Mouse (Mus musculus) embryo, embryonic 11.5 days (tissue): Measurements from ENCODE around the gene Arl11.
"Not testable (repeated sequence)": the region's sequence is repeated elsewhere in the genome, so short reads cannot be mapped to it uniquely, and the experiment has no call there.

Experiments
- DNase-seq: peaks from one replicate; pipeline ENCODE4 v3.0.0-alpha.2; 2012; ENCODE audit warnings: low read depth, low spot score

The Arl11 gene

DNA sequence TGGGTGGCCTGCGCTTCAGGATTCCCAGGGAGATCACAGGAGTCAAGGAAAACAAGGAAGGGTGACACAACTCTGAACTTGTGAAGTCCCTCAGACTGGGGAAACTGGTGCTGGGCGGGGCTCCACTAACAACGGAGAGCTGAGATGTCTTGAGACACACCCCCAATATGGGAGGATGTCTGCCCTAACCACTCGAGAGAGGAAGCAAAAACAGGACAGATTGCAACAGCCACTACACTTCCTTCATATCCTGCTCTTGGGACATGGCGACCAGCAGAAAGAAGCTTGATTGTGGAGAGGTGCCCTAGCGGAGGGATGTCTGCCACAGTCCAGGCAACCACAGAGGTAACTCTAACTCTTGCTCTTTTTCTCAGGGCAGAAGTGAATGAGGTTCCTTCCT, at the start of gene Arl11:
TSS of gene Arl11 (plus strand) at position 161 of the 400 bp plus-strand sequence.
- no peak for DNase-seq

DNA sequence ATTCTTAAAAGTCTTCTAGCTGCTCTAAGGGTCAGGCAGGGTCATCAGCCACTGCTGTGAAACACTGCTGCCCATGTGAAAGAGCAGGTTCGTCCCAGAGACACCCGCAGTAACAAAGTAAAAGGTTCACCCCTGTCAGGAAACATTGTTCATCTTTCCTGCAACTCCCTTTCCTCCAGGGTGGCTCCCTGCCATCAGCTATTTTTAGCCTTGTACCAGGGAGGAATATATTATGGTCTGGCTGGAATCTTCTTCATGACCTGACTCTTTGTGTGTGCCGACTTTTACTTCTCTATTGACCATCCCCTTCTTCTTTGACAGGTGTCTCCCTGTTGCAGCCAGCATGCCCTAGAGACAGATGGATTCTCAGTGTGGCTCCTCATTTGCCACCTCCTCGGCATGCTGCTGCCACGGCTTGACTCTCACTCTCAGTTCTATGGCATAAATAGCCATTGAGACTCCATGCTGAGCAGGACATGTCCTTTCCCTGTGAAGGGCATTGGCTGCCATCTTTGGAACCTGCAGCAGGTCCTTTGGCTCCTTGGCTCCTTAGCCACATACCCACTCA, 41.6 kb upstream of the Arl11 start:
- no peak for DNase-seq

DNA sequence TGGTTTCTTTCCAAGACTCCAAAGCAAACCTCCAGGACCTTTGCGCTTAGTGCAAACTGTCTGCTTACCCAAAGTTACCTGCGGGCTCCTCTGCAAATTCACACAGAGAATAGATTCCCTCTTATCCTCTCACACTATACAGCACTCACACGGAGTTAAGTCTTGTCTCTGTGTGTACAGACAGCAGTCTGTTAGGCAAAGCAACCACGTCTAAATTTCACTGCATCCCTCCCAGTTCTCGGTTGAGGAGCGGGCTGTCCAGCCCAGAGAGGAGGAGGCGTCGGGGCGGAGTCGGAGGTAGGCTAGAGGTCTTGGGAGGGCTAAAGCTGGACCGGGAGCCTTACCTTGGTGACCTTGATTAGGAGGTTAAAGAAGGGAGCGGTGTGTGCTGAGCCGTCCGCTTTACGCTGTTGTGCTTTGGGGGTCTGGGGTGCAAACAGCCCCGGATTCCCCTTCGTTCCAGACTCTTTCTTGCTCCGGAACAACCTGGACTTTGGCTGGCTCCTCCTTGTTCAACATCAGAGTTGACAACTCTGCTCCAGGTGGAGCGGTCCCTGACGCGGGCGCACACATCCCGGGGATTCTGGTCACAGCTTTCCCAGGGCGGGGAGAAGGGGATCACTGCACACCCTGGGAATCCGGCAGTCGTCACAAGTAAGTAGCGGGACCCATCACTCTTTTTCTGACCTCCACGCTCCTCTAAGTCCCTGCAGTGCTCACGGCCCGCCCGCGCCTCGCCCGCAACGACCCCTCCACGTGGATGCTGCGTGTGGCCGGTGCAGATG, 34.9 kb upstream of the Arl11 start:
- no peak for DNase-seq

DNA sequence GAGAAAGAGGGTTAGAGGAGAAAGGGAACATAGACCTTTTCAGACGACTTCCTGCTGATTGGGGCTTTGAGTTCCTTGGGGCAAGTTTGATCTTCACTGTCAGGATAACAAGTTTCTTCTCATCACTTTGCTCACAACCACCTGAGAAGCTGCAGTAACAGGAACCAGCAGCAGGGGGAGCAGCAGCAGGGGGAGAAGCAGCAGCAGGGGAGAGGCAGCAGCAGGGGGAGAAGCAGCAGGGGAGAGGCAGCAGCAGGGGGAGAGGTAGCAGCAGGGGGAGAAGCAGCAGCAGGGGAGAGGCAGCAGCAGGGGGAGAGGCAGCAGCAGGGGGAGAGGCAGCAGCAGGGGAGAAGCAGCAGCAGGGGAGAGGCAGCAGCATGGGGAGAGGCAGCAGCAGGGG, 32.3 kb upstream of the Arl11 start:
- DNase-seq: no peak

DNA sequence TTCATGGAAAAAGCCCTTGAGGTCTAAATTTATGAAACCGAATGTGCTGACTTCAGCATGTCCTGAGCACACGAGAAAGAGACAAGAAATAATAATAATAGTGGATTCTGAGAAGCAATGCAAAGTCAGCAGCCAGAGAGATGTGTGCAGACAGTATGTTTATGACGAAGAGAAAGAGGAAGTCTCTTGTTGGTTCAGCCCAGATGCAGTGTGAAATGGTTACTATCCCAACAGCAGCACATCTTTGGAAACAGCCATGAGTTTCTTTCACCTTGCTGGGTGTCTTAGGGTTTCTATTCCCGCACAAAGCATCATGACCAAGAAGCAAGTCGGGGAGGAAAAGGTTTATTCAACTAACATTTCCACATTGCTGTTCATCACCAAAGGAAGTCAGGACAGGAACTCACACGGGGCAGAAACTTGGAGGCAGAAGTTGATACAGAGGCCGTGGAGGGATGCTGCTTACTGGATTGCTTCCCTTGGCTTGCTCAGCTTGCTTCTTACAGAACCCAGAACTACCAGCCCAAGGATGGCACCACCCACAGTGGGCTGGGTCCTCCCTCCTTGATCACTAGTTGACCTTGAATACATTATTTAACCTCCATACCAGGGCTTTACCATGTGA, 30.8 kb upstream of the Arl11 start:
- DNase-seq: no peak

DNA sequence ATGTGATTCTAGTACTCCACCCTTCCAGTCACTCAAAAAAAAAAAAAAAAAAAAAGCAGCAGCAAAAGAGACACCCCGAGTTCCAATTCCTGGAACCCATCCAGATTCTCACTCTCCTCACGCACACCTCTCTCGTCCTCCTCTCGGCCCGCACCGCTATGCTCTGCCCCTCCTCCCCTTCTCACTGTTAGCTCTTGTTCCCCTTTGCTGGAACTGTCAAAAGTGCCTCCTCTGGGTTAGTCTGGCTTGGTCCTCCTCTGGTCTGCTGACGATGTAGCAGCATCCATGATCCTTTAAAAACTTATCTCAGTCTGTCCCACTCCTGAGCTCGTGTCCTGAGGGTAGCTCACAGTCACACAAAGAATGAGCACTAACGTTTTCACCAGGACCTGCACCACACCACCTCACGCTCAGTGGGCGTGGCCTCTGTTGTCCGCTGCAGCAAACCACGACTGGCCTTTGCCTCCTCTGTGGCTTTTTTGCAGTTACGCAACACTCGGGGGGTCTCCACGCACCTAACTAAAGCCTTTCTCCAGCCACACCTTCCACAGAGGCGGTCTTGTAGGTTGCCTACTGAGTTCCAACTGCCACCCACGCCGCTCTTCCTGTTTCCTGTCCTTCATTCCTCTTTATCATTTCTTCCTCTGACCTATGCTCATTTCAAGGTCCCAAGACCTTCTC, 20.8 kb upstream of the Arl11 start:
- DNase-seq: no peak

DNA sequence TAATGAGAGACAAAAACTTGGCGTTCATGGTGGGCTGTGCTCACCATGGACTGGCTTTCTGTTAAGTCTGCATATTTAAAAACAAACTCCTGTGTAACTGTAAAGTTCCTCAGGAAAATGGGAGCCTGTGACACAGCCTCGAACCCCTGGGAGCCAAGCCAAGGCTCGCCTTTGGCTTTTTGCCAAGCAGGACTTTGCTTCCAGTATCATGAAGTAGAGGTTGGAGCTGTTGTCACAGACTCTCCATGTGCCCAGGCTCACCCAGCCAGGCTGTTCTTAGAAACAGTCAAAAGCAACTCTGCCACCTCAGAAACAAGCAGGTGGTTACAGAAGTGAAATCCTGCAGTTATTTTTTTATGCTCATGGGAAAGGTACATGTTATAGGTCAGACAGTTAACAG, 18.9 kb upstream of the Arl11 start:
- no peak for DNase-seq

DNA sequence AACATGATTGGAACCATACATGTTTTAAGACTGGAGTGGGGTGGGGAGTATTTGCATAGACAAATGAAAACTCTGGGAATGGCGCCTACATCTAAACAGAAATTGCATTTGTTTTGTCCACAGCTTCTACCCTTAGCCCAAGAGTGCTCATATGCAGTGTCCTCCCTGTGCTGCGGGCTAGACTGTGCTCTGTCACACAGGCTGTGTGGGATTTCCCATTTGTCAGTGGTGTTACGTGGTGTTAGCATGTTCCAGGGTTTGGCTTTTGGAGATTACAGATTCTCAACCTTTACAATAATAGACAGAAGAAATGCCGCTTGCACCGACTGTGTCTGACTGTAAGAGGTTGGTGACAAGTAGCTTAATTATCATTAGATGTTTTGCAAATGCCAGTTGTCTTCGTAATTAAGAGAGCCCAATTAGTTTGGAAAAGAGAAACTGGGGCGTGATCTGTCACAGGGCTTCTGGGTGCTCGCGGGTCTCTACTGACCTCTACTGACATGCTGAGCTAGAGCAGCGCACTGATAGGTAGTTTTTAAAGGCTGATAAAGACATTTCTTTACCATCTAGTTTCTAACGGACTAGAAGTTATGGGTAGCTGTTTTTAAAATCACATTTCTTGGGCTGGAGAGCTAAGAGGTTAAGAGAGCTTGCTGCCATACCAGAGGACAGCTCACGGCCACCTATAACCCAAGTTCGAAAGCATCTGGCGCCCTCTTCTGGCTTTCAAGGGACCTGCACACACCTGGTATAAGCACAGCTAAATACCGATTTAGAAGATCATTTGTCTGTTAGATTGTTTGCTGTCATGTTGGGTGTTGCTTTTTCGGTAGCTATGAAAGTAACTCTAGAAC, 15.4 kb upstream of the Arl11 start:
- DNase-seq: peak; percentile 39

DNA sequence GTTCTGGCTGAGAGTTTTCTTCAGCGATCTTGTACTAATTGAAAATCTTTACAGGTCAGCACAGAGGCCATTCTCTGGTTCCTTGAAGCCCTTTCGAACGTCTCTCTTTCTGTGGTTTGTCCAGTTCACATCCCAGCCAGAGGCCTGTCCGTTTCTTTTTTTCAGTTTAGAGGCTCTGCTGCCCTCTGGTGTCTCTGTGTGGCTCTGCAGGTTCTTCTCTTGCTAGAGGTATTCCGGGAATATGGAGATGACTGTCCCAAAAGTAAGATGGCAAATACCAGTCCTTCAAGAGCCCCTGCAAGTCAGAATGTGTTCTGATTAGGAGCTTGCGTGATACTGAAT, 14.8 kb upstream of the Arl11 start:
- peak; percentile 45 for DNase-seq

DNA sequence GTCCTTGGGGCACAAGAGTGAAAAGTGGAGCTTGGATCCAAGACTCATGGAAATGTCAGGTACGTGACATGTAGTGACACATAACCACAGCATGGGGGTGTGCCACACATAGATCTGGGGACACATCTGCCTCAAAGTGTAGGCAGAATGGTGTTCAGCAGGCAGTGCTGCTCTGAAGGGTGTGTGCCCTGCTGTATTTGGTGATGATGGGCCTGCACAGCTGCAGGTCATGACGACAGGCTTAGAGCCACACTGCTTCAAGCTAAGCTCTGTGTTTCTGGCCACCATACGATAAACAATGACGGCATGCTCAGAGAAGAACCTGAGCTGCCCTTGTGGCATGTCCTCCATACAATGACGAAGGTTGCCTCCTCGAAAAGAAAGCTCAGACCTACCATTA, 9.7 kb upstream of the Arl11 start:
- no peak for DNase-seq

DNA sequence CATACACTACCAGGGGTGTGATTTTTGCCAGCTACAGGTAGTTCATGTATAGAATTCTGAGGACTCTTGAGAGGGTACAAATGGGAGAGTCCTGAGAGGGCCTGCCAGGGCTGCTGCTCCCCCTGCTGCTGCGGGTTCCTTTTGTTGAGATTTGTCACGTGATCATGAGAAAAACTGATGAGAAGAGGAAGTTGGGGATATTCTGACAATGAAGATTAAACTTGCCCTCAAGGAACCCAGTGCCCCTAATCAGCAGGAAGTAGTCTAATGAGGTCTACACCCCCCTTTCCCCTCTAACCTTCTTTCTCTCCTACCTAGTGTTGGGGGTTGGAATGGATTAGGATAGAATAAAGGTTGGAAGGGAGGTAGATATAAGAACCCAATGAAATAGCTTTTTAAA, 8.2 kb upstream of the Arl11 start:
- no peak for DNase-seq

DNA sequence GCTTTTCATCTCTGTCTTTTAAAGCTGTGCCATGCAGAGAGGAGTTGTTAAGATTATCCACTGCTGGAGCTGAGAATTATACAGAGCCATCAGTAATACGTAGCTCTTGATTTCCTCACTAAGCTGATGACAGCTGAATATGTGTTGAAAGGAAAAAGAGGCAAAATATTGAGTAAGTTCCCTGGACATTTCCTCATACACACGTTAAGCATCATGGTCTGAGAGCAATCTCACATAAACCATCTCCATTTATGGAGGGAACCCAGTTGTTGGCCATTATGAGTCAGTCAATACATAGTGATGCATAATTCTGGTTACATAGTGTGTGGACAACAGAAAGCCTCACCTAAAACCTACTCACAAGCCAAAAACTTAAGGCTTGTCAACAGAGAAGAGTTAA, 7.1 kb upstream of the Arl11 start:
- DNase-seq: no peak

DNA sequence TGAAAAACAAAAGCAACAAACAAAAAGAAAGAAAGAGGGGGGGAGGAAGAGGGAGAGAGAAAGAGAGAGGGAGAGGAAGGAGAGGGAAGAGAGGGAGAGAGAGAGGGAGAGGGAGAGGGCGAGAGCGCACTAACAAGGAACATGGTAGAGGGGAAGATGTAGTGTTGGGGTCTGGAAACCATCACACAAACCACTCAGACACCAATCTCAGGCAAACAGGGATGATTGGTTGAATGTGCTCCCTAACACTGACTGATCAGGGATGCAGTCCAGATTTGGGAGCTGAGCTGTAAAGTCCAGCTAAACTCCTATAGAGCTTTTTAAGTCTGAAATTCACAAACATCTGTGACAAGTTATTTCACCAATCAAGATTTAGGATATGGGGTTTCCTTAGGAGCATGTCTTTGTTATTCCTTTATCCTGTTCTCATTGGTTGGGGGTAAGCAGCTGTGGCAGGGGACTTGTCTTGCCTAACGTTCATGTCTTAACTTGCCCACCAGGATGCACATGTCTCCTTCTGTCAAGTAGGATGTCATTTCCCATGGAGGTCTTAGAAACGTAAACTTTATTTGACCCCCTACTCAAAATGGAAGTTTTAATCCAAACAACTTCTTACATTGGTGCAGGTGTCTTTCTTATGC, 5.5 kb upstream of the Arl11 start:
- no peak for DNase-seq

DNA sequence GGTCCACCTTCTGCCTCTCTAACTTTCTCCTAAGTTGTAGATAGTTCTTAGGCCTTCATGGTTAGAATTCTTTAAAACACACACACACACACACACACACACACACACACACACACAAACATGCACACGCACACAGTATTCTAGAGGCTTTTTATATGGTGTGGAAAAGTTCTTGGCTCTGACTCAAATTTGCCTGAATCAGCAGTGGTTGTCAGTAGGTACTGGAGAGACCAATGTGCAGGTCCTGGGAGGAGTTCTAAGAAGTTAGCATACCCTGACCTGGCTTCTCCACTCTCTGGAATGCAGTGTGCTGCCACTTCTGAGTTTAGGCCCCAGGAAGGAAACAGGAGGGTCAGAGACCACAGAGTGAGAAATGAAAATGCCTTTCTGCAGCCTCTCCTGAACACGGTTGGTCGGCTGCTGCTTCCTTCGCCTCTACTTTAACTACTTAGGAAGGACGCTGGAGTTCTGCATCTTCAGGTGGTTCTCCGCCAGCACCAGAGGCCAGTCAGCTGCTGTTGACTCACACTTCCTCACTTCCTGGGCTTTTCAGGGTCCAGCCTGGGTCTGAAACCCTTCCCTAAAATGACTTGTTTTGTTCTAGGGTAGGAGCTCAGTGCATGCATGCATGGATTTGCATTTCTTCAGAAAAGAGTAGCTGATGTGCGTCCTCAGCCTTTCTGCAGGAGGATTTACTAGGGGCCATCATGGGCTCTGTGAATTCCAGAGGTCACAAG, 651 bp downstream of the Arl11 start:
- DNase-seq: no peak

DNA sequence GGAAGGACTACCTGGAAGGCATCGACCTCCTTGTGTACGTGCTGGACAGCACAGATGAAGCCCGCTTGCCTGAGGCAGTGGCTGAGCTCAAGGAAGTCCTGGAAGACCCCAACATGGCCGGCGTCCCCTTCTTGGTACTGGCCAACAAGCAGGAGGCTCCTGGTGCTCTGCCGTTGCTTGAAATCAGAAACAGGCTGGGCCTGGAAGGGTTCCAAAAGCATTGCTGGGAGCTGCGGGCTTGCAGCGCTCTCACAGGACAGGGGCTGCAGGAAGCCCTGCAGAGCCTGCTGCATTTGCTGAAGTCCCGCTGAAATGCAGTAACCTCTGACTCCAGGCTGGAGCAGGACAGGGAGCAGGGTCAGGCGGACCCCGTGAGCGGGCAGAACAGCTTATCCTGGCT, 1.4 kb downstream of the Arl11 start:
- DNase-seq: no peak

DNA sequence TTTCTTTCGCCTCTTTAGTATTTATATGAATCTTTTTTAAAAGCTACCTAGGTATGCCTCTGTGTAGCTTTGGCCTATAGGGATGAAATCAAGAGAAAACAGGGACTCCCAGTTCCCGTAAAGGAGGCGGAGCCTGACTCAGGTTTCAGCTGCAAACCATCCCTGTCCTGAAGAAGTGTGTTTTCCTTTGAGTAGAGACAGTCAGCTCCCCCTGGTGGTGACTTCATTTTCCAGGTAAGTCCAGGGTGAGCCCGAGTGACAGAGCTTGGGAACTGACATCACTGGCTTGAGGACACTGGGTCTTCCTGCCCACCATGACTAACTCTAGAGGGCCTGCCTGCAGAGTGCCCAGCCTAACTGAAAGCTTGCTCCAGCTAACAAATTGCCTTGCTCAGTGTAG, 7.3 kb downstream of the Arl11 start:
- DNase-seq: peak; percentile 49

DNA sequence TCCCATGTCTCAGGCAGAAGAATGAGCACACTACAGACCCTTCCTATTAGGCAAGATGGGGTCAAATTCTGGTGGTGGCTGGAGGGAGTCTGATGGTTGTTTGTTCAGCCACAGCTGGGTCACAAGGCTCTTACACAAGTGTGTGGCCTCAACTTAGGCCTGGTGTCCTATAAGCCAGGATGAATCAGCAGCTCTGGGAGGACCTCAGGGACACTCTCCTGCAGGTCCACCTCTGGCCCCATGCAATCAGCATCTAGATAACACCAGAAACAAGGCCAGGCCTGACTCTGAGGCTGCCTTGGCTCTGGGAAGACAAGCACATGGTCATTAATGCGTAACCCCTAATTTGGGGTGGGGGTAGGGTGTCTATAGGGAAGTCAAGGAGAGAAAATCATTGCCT, 11.2 kb downstream of the Arl11 start:
- DNase-seq: no peak

DNA sequence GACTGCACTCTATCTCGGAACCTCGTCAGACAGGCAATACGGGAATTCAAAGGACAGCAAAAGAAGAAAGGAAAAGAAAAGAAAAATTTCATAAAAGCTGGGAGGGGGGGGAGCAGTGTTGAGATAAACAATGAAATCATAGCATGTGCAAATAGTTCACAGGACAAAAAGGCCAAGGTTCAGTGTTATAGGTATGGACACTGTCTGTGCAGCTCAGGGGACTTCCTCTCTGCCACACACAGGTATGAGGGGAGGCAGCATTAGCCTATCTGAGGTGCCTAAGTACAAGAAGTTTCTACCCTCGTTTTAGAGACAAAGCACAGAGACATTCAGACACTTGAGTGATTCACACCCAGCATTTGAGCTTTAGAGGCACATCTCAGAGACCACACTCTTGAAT, 11.6 kb downstream of the Arl11 start:
- DNase-seq: no peak

DNA sequence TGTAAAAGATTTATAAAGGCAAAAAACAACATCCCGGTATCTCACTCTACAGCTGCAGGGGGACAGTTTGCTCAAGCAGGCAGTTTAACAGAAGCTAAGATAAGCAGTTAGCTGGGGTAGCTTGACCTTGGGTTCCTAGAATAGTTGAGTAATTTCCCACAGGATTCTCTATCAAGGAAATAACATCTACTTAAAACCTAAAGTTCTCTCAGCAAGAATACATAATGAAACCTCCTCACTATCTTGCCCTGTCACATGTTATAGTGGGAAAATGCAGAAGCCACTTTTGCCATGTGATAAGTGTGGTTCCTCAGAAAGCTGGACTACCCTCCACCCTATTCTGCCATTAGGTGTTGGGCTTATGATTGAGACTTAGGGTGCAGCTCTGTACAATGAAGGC, 13.2 kb downstream of the Arl11 start:
- DNase-seq: no peak

DNA sequence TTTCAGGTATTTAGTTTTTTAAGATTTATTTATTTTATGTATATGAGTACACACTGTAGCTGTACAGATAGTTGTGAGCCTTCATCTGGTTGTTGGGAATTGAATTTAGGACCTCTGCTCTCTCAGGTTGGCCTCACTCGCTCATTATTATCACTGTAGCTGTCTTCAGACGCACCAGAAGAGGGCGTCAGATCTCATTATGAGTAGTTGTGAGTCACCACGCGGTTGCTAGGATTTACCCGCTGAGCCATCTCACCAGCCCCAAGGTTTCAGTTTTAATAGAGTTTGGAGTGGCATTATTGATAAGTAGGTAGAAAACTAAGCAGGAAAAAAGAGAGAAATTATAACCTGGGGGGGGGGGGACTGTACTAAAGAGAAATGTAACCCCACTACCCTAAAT, 17.5 kb downstream of the Arl11 start:
- not testable (repeated sequence) for DNase-seq
